Mouse (Mus musculus) hindbrain, embryonic 16.5 days (tissue): ENCODE results near the gene Apoc3. TPM values are rescaled to one million over a fixed set of nuclear protein-coding genes. Genes with fewer than 3 reads are reported as not detected.

Experiments
- ATAC-seq: fragments of 200-750 bp; cut with Nextera tagmentation; 2 replicates; pipeline ENCODE4 v1.8.0; 2017; ENCODE audit warnings: moderate TSS enrichment, moderate library complexity
- H3K27ac ChIP-seq: fragments of 300-500 bp; sonication (generic); 2 replicates; pipeline ENCODE4 v1.5.1; 2014; ENCODE audit warnings: low read depth, mild to moderate bottlenecking, control low read depth, low read length, moderate library complexity
- H3K27me3 ChIP-seq: fragments of 300-500 bp; sonication (generic); replicated peaks from 2 replicates; pipeline ENCODE4 v1.6.1; 2014; ENCODE audit warnings: low read length; ENCODE audit not compliant: control insufficient read depth, insufficient read depth
- H3K36me3 ChIP-seq: fragments of 300-500 bp; sonication (generic); 2 replicates; pipeline ENCODE4 v1.6.1; 2014; ENCODE audit warnings: mild to moderate bottlenecking, low read length, moderate library complexity, mixed read lengths; ENCODE audit not compliant: control insufficient read depth, insufficient read depth
- H3K4me1 ChIP-seq: fragments of 300-500 bp; sonication (generic); 2 replicates; pipeline ENCODE4 v1.6.1; 2014; ENCODE audit warnings: low read depth, low read length; ENCODE audit not compliant: control insufficient read depth, insufficient read depth
- H3K4me2 ChIP-seq: fragments of 300-500 bp; sonication (generic); 2 replicates; pipeline ENCODE4 v1.6.1; 2014; ENCODE audit warnings: mild to moderate bottlenecking, low read length, control low read depth, moderate library complexity
- H3K4me3 ChIP-seq: fragments of 300-500 bp; sonication (generic); 2 replicates; pipeline ENCODE4 v1.5.1; 2014; ENCODE audit warnings: mild to moderate bottlenecking, low read length, control low read depth, moderate library complexity
- H3K9ac ChIP-seq: fragments of 300-500 bp; sonication (generic); 2 replicates; pipeline ENCODE4 v1.6.1; 2014; ENCODE audit warnings: low read depth, mild to moderate bottlenecking, control low read depth, low read length, moderate library complexity
- H3K9me3 ChIP-seq: fragments of 300-500 bp; sonication (generic); 2 replicates; pipeline ENCODE4 v1.6.1; 2014; ENCODE audit warnings: mild to moderate bottlenecking, low read length, moderate library complexity; ENCODE audit not compliant: control insufficient read depth
- WGBS: fragments of 180-500 bp; shearing (Covaris S2); extraction: QIAGEN DNeasy Blood & Tissue Kit; methylation state at CpG from one replicate; pipeline ENCODE4 v1.1.7; 2014; 5-methylcytosine and 5-hydroxymethylcytosine counted together
- polyA plus RNA-seq: library from polyadenylated mRNA; unstranded; fragments of >200 nt; fragmentation: Nextera tagmentation; extraction: Ambion mirVana; gene quantifications from 2 replicates; pipeline ENCODE4 v1.2.1, GENCODE M21; 2015

Gene Apoc3
- polyA plus RNA-seq, 1 experiment from 2014 or later: not detected

- no peak overlapping the region for H3K9ac ChIP-seq
- H3K9me3 ChIP-seq: no peaks in the 10 kb centered on the region
- H3K27me3 ChIP-seq: no peaks in the 10 kb centered on the region
- ATAC-seq: no peak
- no peak overlapping the region for H3K27ac ChIP-seq
- no peak overlapping the region for H3K4me3 ChIP-seq
- H3K36me3 ChIP-seq: no peaks in the 10 kb centered on the region
- 93% methylated on average over 7 of the region's 7 CpGs for WGBS
- H3K4me1 ChIP-seq: no peaks in the 10 kb centered on the region
- no peak overlapping the region for H3K4me2 ChIP-seq
These were observed 3.4 kb upstream of the Apoc3 start for GRCm38 (mm10) chr9:46238850-46239249.

GRCm38 (mm10) chr9:46235649-46236048 lies 213 bp upstream of the Apoc3 start:
- H3K36me3 ChIP-seq: no peaks in the 10 kb centered on the region
- no peaks in the 10 kb centered on the region for H3K9me3 ChIP-seq
- WGBS: 73% methylated on average over 4 of the region's 4 CpGs
- H3K4me2 ChIP-seq: no peak overlapping the region
- peaks cover under 1% of the 10 kb centered on the region for H3K4me1 ChIP-seq
- H3K27ac ChIP-seq: no peak overlapping the region
- H3K9ac ChIP-seq: no peak overlapping the region
- H3K27me3 ChIP-seq: no peaks in the 10 kb centered on the region
- H3K4me3 ChIP-seq: no peak overlapping the region
- ATAC-seq: no peak

GRCm38 (mm10) chr9:46235196-46235595 lies 240 bp downstream of the Apoc3 start:
- ATAC-seq: no peak
- peaks cover 5% of the 10 kb centered on the region for H3K4me1 ChIP-seq
- H3K4me2 ChIP-seq: no peak overlapping the region
- H3K27ac ChIP-seq: no peak overlapping the region
- no peaks in the 10 kb centered on the region for H3K27me3 ChIP-seq
- H3K4me3 ChIP-seq: no peak overlapping the region
- no peaks in the 10 kb centered on the region for H3K36me3 ChIP-seq
- 89% methylated on average over 6 of the region's 6 CpGs for WGBS
- no peak overlapping the region for H3K9ac ChIP-seq
- no peaks in the 10 kb centered on the region for H3K9me3 ChIP-seq

GRCm38 (mm10) chr9:46230450-46230975 lies 4.9 kb downstream of the Apoc3 start:
- Histone ChIP-seq H3K27me3 (no peaks in the 10 kb centered on the region), H3K4me1 (peaks cover 7% of the 10 kb centered on the region), H3K27ac (peak overlapping the region; percentile 44), H3K9me3 (no peaks in the 10 kb centered on the region), H3K9ac (peak overlapping the region; percentile 64), H3K4me3 (peak overlapping the region; percentile 44), H3K36me3 (no peaks in the 10 kb centered on the region), H3K4me2 (peak overlapping the region; percentile 75)
- 19% methylated on average over 13 of the region's 13 CpGs for WGBS
- ATAC-seq: peak; percentile 41

GRCm38 (mm10) chr9:46229573-46230449 lies 5.6 kb downstream of the Apoc3 start:
- Histone ChIP-seq H3K27ac (peak overlapping the region; percentile 44), H3K9me3 (no peaks in the 10 kb centered on the region), H3K4me2 (peak overlapping the region; percentile 75), H3K27me3 (no peaks in the 10 kb centered on the region), H3K4me3 (peak overlapping the region; percentile 44), H3K4me1 (peaks cover 7% of the 10 kb centered on the region), H3K9ac (peak overlapping the region; percentile 64), H3K36me3 (no peaks in the 10 kb centered on the region)
- WGBS: 16% methylated on average over 37 of the region's 37 CpGs
- peak; percentile 96 for ATAC-seq

GRCm38 (mm10) chr9:46228491-46228890 lies 6.9 kb downstream of the Apoc3 start, which contains the start of gene Apoa1:
Apoa1 (plus strand) TSS chr9:46228580.
- Histone ChIP-seq H3K4me3 (no peak within 1 kb of the TSS), H3K9me3 (no peaks in the 10 kb centered on the region), H3K4me1 (peaks cover 7% of the 10 kb centered on the region), H3K27ac (no peak within 1 kb of the TSS), H3K4me2 (no peak within 1 kb of the TSS), H3K9ac (no peak within 1 kb of the TSS), H3K36me3 (no peaks in the 10 kb centered on the region), H3K27me3 (no peaks in the 10 kb centered on the region)
- WGBS: 71% methylated on average over 9 of the region's 9 CpGs
- ATAC-seq: no peak

GRCm38 (mm10) chr9:46227064-46227614 lies 8.3 kb downstream of the Apoc3 start:
- Histone ChIP-seq H3K27me3 (no peaks in the 10 kb centered on the region), H3K4me2 (no peak overlapping the region), H3K27ac (no peak overlapping the region), H3K4me1 (peaks cover 7% of the 10 kb centered on the region), H3K9me3 (no peaks in the 10 kb centered on the region), H3K4me3 (no peak overlapping the region), H3K9ac (no peak overlapping the region), H3K36me3 (no peaks in the 10 kb centered on the region; the same call in 1 of the 2 replicates)
- no peak for ATAC-seq
- WGBS: 93% methylated on average over 3 of the region's 3 CpGs

GRCm38 (mm10) chr9:46224945-46225660 lies 10.3 kb downstream of the Apoc3 start:
- 65% methylated on average over 5 of the region's 5 CpGs for WGBS
- no peak overlapping the region for H3K4me2 ChIP-seq
- no peaks in the 10 kb centered on the region for H3K9me3 ChIP-seq
- no peak overlapping the region for H3K4me3 ChIP-seq
- no peaks in the 10 kb centered on the region for H3K27me3 ChIP-seq
- peaks cover 17% of the 10 kb centered on the region for H3K36me3 ChIP-seq
- no peak overlapping the region for H3K27ac ChIP-seq
- no peak for ATAC-seq
- H3K4me1 ChIP-seq: peaks cover 2% of the 10 kb centered on the region; the same call in 1 of the 2 replicates
- H3K9ac ChIP-seq: no peak overlapping the region

- no peaks in the 10 kb centered on the region for H3K4me1 ChIP-seq
- ATAC-seq: no peak
- no peak overlapping the region for H3K27ac ChIP-seq
- no peak overlapping the region for H3K4me3 ChIP-seq
- peaks cover 17% of the 10 kb centered on the region for H3K36me3 ChIP-seq
- 88% methylated on average over 3 of the region's 3 CpGs for WGBS
- no peak overlapping the region for H3K4me2 ChIP-seq
- no peaks in the 10 kb centered on the region for H3K9me3 ChIP-seq
- H3K27me3 ChIP-seq: no peaks in the 10 kb centered on the region
- no peak overlapping the region for H3K9ac ChIP-seq
These were observed 11.3 kb downstream of the Apoc3 start for GRCm38 (mm10) chr9:46224101-46224500.
